Mouse (Mus musculus): ENCODE results near the gene Nfx1. TPM values are rescaled to one million over a fixed set of nuclear protein-coding genes. Genes with fewer than 3 reads are reported as not detected.

The Nfx1 gene
- polyA plus RNA-seq, 1 experiment from 2014 or later, result 110 TPM

- 50% methylated on average over 1 of the region's 1 CpGs for WGBS
- Histone ChIP-seq H3K27ac (no peak overlapping the region), H3K9ac (no peak overlapping the region), H3K4me2 (no peak overlapping the region), H3K4me1 (replicated peaks) (no peaks in the 10 kb centered on the region), H3K36me3 (no peaks in the 10 kb centered on the region), H3K9me3 (no peaks in the 10 kb centered on the region), H3K4me3 (no peak overlapping the region), H3K27me3 (no peaks in the 10 kb centered on the region)
- ATAC-seq (ENCODE audit: low FRiP score), result no peak
Observed at GRCm38 (mm10) chr4:41056253-41056652, 85.5 kb downstream of the Nfx1 start.

- Histone ChIP-seq H3K27ac (no peak overlapping the region), H3K4me1 (replicated peaks) (no peaks in the 10 kb centered on the region), H3K9me3 (no peaks in the 10 kb centered on the region), H3K4me3 (no peak overlapping the region), H3K9ac (no peak overlapping the region), H3K27me3 (no peaks in the 10 kb centered on the region), H3K36me3 (no peaks in the 10 kb centered on the region), H3K4me2 (no peak overlapping the region)
- WGBS, result 53% methylated on average over 7 of the region's 7 CpGs
- ATAC-seq (ENCODE audit: low FRiP score), result no peak
Observed at GRCm38 (mm10) chr4:41056742-41057332, 86.1 kb downstream of the Nfx1 start.

DNA sequence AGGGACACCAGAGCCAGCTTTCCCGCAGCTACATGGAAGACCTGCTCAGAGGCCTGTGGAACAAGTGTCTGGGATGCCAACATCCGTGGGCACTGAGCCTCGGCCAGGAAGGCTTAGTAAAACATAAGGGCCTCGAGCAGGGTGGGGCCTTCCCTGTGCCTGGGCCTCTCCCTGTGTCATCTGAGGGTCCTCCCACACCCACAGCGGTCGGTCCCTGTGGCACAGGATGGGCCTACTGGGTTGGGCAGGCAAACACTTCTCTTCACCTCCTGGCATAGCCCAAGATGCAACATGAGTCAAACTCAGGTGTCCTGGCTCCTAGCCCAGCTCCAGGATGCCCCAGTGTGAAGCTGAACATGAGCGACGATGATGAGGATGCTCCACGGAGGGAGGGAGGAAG, 86.7 kb downstream of the Nfx1 start:
- Histone ChIP-seq H3K9ac (no peak overlapping the region), H3K9me3 (no peaks in the 10 kb centered on the region), H3K4me1 (replicated peaks) (no peaks in the 10 kb centered on the region), H3K36me3 (no peaks in the 10 kb centered on the region), H3K4me3 (no peak overlapping the region), H3K27ac (no peak overlapping the region), H3K4me2 (no peak overlapping the region), H3K27me3 (no peaks in the 10 kb centered on the region)
- no peak for ATAC-seq (ENCODE audit: low FRiP score)
- WGBS, result 70% methylated on average over 9 of the region's 9 CpGs

- no peaks in the 10 kb centered on the region for H3K27me3 ChIP-seq
- 63% methylated on average over 3 of the region's 3 CpGs for WGBS
- no peak for ATAC-seq (ENCODE audit: low FRiP score)
Observed at GRCm38 (mm10) chr4:41063351-41063750, 92.6 kb downstream of the Nfx1 start.

DNA sequence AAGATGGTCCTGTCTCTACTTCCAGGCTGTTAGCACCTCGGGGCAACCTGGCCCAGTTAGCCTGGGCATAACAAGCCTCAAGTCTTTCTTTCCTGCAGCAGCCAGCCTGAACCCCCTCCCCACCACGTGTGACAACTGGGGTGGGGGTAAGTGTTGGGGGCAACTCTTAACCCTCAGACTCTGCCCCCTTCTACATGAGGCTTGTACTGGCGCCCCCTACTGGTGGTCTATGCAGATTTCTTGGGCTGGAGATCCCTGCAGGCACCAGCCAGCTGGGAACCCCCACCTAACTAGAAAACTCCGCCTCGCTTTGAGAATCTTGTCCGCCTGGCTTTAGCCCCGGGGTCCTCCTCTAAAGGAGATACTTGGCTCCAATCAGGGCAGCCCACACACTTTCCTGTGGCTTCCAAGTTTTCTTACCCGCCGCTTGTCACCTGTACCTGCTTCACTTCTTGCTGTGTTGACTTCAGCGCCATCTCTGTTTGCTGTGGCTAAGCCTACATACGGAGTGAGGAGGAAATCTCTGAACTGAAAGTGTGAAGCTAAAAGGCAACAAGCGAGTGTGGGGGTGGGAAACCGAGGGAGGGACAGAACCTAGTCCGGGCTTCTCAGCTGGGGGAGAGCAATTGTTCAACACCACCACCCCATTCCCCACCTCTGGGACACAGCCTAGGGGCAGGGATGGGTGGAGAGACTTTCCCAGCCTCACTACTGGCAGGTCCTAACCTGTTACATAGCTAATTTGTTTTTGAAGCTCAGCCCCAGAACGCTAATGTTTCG, 93.4 kb downstream of the Nfx1 start:
- Histone ChIP-seq H3K27ac (no peak overlapping the region), H3K9me3 (no peaks in the 10 kb centered on the region), H3K4me2 (no peak overlapping the region), H3K4me3 (no peak overlapping the region), H3K4me1 (replicated peaks) (no peaks in the 10 kb centered on the region), H3K27me3 (no peaks in the 10 kb centered on the region), H3K36me3 (no peaks in the 10 kb centered on the region), H3K9ac (no peak overlapping the region)
- WGBS, result 30% methylated on average over 16 of the region's 16 CpGs
- ATAC-seq (ENCODE audit: low FRiP score), result no peak

More at GRCm38 (mm10) chr4:41063351-41063750, 92.6 kb downstream of the Nfx1 start:
- Histone ChIP-seq H3K4me3 (no peak overlapping the region), H3K27ac (no peak overlapping the region), H3K4me2 (no peak overlapping the region), H3K4me1 (replicated peaks) (no peaks in the 10 kb centered on the region), H3K9ac (no peak overlapping the region), H3K36me3 (no peaks in the 10 kb centered on the region), H3K9me3 (no peaks in the 10 kb centered on the region)

DNA sequence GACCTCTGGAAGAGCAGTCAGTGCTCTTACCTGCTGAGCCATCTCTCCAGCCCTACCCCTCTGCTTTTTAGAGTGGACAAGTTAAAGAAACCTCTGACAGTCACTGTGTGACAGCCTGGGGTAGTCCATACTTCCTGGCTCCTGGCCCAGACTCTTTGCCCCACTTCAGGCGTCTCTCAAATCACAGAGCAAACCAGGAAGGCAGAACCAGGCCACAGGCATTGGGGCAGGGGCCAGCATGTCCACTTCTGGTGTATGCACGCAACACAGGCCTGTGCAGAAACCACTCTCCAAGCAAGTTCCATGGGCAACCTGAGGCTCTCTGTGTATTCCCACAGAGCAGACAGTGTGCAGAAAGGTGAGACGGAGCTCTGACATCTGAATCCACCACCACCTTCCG, 94.5 kb downstream of the Nfx1 start:
- Histone ChIP-seq H3K9me3 (no peaks in the 10 kb centered on the region), H3K36me3 (no peaks in the 10 kb centered on the region), H3K27ac (no peak overlapping the region), H3K27me3 (no peaks in the 10 kb centered on the region), H3K4me1 (replicated peaks) (no peaks in the 10 kb centered on the region), H3K4me3 (no peak overlapping the region), H3K4me2 (no peak overlapping the region), H3K9ac (no peak overlapping the region)
- ATAC-seq (ENCODE audit: low FRiP score), result no peak
- WGBS, result 89% methylated on average over 4 of the region's 4 CpGs

GRCm38 (mm10) chr4:41071500-41072429, 101.1 kb downstream of the Nfx1 start:
- H3K9me3 ChIP-seq, result no peaks in the 10 kb centered on the region
- no peaks in the 10 kb centered on the region for H3K36me3 ChIP-seq
- 0 out of 2 replicates have a peak, but pooled peaks cover 2% of the 10 kb centered on the region for H3K4me1 ChIP-seq (replicated peaks)
- H3K9ac ChIP-seq, result no peak overlapping the region
- 76% methylated on average over 14 of the region's 14 CpGs for WGBS
- no peak for ATAC-seq (ENCODE audit: low FRiP score)
- no peak overlapping the region for H3K4me3 ChIP-seq
- no peak overlapping the region for H3K27ac ChIP-seq
- no peaks in the 10 kb centered on the region for H3K27me3 ChIP-seq
- H3K4me2 ChIP-seq, result no peak overlapping the region

DNA sequence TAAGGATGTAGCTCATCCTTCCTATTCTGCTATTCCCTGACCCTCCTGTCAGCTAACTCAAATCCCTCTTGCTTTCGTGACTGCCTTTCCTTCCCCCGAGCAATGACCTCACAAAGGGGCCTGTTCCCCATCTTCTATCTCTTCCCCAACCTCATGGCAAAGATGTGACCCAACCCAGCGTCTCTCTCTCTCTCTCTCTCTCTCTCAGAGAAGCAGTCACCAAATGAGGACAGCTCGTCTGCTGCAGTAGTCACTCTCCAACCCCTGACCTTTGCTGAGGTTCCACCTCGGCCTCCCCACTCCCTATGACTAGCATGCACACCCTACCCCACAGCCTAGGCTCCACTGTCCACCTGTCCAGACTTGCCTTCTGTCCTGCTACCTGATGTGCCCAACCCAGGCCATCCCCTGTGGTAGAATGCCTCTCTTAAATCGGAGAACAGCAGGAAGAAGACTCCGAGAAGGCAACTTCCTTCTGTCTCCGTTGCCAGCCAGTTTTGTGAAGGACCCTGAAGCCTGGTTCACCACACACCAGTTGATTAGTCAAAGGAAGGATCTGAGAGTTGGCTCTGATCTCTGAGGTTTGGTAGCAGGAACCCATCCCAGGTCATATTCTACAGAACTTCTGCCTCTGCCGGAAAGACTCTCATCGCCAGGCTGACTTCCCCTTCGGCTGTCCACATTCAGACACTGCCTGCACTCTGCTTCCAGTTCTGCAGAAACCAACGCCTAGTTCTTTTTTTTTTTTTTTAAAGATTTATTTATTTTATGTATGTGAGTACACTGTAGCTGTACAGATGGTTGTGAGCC, 102.5 kb downstream of the Nfx1 start:
- H3K4me1 ChIP-seq (replicated peaks), result 0 out of 2 replicates have a peak, but pooled peaks cover 2% of the 10 kb centered on the region
- no peak for ATAC-seq (ENCODE audit: low FRiP score)
- H3K4me3 ChIP-seq, result no peak overlapping the region
- no peaks in the 10 kb centered on the region for H3K9me3 ChIP-seq
- H3K27me3 ChIP-seq, result no peaks in the 10 kb centered on the region
- no peak overlapping the region for H3K27ac ChIP-seq
- 84% methylated on average over 12 of the region's 12 CpGs for WGBS
- H3K9ac ChIP-seq, result no peak overlapping the region
- H3K36me3 ChIP-seq, result no peaks in the 10 kb centered on the region
- H3K4me2 ChIP-seq, result no peak overlapping the region

GRCm38 (mm10) chr4:41074461-41074860, 103.8 kb downstream of the Nfx1 start:
- no peak overlapping the region for H3K4me3 ChIP-seq
- no peaks in the 10 kb centered on the region for H3K9me3 ChIP-seq
- H3K9ac ChIP-seq, result no peak overlapping the region
- 0 out of 2 replicates have a peak, but pooled peaks cover 2% of the 10 kb centered on the region for H3K4me1 ChIP-seq (replicated peaks)
- no peak for ATAC-seq (ENCODE audit: low FRiP score)
- WGBS, result 79% methylated on average over 6 of the region's 6 CpGs
- no peak overlapping the region for H3K27ac ChIP-seq
- no peaks in the 10 kb centered on the region for H3K27me3 ChIP-seq
- no peak overlapping the region for H3K4me2 ChIP-seq
- no peaks in the 10 kb centered on the region for H3K36me3 ChIP-seq

Measured in hindbrain, embryonic 13.5 days (tissue).